8 mouse cellular contexts compared by ENCODE assay signal in the genomic region with DNA sequence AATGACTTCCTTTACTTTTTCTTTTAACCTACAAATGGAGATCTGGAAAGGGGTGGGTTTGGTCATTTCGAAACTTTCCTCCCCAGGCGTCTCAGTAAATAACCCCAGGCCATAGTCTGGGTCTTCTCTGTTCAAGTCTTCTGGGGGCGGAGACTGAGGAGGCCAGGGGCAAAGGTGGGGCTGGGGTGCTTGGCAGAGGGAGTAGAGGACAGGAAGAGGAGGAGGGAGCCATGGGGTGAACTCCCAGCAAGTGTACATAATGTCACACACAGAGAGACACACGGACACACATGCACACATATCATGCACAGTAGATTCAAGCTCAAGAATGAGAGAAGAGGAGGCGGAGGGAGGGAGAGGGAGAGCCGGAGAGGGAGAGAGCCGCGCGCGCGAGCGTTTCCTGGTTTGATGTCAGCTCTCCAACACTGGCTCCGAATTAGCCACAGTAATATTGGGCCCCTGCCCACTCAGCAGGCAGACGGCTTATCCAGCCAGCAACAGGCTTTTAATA.
A peak's percentile ranks its signal among the peaks of the same experiment; 100 is the strongest.
DNase-seq lines count a peak whose midpoint lies in the region; ATAC-seq and TF ChIP-seq lines count a peak whose summit lies in the region.

No protein-coding gene starts in this region.

- TF ChIP-seq CTCF in heart, adult 2 months (IDR thresholded peaks at IDR 0.05), result no peak
- TF ChIP-seq CTCF in stomach, postnatal 0 days (IDR thresholded peaks at IDR 0.05; ENCODE audit: low read depth), result no peak

- H3K4me2 ChIP-seq in intestine, embryonic 16.5 days (ENCODE audit: low read depth, low read length), result peak overlapping the region; percentile 40
- H3K4me2 ChIP-seq in limb, embryonic 13.5 days (replicated peaks), result peak overlapping the region; percentile 61
- H3K4me2 ChIP-seq in midbrain, embryonic 14.5 days (ENCODE audit: low read length), result peak overlapping the region; percentile 45
- peak overlapping the region; percentile 50 for H3K4me2 ChIP-seq in stomach, postnatal 0 days (replicated peaks; ENCODE audit: low read depth)

- H3K4me3 ChIP-seq in heart, adult 2 months, result no peak overlapping the region
- H3K4me3 ChIP-seq in intestine, embryonic 16.5 days (ENCODE audit: low read length), result peak overlapping the region; percentile 22
- H3K4me3 ChIP-seq in limb, embryonic 13.5 days, result peak overlapping the region; percentile 25
- peak overlapping the region; percentile 13; the same call in 1 of the 2 replicates for H3K4me3 ChIP-seq in midbrain, embryonic 14.5 days (replicated peaks; ENCODE audit: low read depth, low read length)
- H3K4me3 ChIP-seq in stomach, postnatal 0 days (ENCODE audit: low read depth, low read length), result no peak overlapping the region

- 0 out of 2 replicates have a peak, but pooled peaks have one; percentile 9 for TF ChIP-seq EP300 in heart, adult 2 months (IDR thresholded peaks at IDR 0.05; ENCODE audit: insufficient read depth, low read depth, low read length)
- TF ChIP-seq EP300 in stomach, postnatal 0 days (optimal IDR thresholded peaks at IDR 0.05), result no peak

- intact Hi-C loops in heart, adult 2 months (cut with DNase I), result loop anchor here (2.0 to 5.0 kb wide), 4 partner anchors 65 to 185 kb away; partner anchors contain the start of gene Bcl2l11

- H3K4me1 ChIP-seq in heart, adult 2 months (ENCODE audit: control insufficient read depth, insufficient read depth, low read length), result peaks cover 15% of the 10 kb centered on the region
- peaks cover 22% of the 10 kb centered on the region for H3K4me1 ChIP-seq in intestine, embryonic 16.5 days (ENCODE audit: control insufficient read depth, insufficient read depth, low read length)
- peaks cover 33% of the 10 kb centered on the region for H3K4me1 ChIP-seq in limb, embryonic 13.5 days
- H3K4me1 ChIP-seq in midbrain, embryonic 14.5 days (ENCODE audit: control insufficient read depth, insufficient read depth, low read length), result 0 out of 2 replicates have a peak, but pooled peaks cover 4% of the 10 kb centered on the region
- H3K4me1 ChIP-seq in stomach, postnatal 0 days (replicated peaks; ENCODE audit: control insufficient read depth, insufficient read depth), result 0 out of 2 replicates have a peak, but pooled peaks cover 6% of the 10 kb centered on the region

- peaks cover 2% of the 10 kb centered on the region; the same call in 1 of the 2 replicates for H3K36me3 ChIP-seq in heart, adult 2 months (ENCODE audit: control insufficient read depth, insufficient read depth, low read length)
- no peaks in the 10 kb centered on the region for H3K36me3 ChIP-seq in intestine, embryonic 16.5 days (ENCODE audit: control insufficient read depth, insufficient read depth, low read length)
- no peaks in the 10 kb centered on the region for H3K36me3 ChIP-seq in limb, embryonic 13.5 days
- H3K36me3 ChIP-seq in midbrain, embryonic 14.5 days (ENCODE audit: control insufficient read depth, insufficient read depth, low read length), result no peaks in the 10 kb centered on the region
- no peaks in the 10 kb centered on the region for H3K36me3 ChIP-seq in stomach, postnatal 0 days (ENCODE audit: control insufficient read depth, insufficient read depth, low read length)

- TF ChIP-seq POLR2A in heart, adult 2 months (IDR thresholded peaks at IDR 0.05; ENCODE audit: insufficient read depth, low read depth, low read length), result no peak

- no peaks in the 10 kb centered on the region for H3K27me3 ChIP-seq in heart, adult 2 months (ENCODE audit: control insufficient read depth, insufficient read depth, low read length)
- H3K27me3 ChIP-seq in intestine, embryonic 16.5 days (replicated peaks; ENCODE audit: control insufficient read depth, insufficient read depth, low read length), result no peaks in the 10 kb centered on the region
- no peaks in the 10 kb centered on the region for H3K27me3 ChIP-seq in limb, embryonic 13.5 days
- H3K27me3 ChIP-seq in midbrain, embryonic 14.5 days (ENCODE audit: control insufficient read depth, insufficient read depth, low read length), result no peaks in the 10 kb centered on the region
- no peaks in the 10 kb centered on the region for H3K27me3 ChIP-seq in stomach, postnatal 0 days (ENCODE audit: control insufficient read depth, insufficient read depth, low read length)

- 7% methylated on average over 14 of the region's 14 CpGs for WGBS in heart, adult 2 months
- 4% methylated on average over 14 of the region's 14 CpGs for WGBS in intestine, embryonic 16.5 days
- 3% methylated on average over 14 of the region's 14 CpGs for WGBS in limb, embryonic 13.5 days
- 1% methylated on average over 14 of the region's 14 CpGs for WGBS in midbrain, embryonic 14.5 days
- WGBS in stomach, postnatal 0 days, result 5% methylated on average over 14 of the region's 14 CpGs

- H3K27ac ChIP-seq in heart, adult 2 months, result peak overlapping the region; percentile 38
- H3K27ac ChIP-seq in intestine, embryonic 16.5 days (ENCODE audit: low read length), result peak overlapping the region; percentile 49
- H3K27ac ChIP-seq in limb, embryonic 13.5 days, result no peak overlapping the region
- H3K27ac ChIP-seq in midbrain, embryonic 14.5 days (replicated peaks; ENCODE audit: low read depth, low read length), result no peak overlapping the region
- H3K27ac ChIP-seq in stomach, postnatal 0 days (replicated peaks), result 0 out of 2 replicates have a peak overlapping the region, but pooled peaks have one; percentile 1

- peak; percentile 87 for ATAC-seq in intestine, embryonic 16.5 days
- ATAC-seq in limb, embryonic 13.5 days (ENCODE audit: low FRiP score, low read depth), result peak; percentile 60; the same call in 1 of the 2 replicates
- ATAC-seq in midbrain, embryonic 14.5 days (ENCODE audit: low FRiP score, low TSS enrichment), result peak; percentile 43; the same call in 1 of the 2 replicates
- peak; percentile 63 for ATAC-seq in stomach, postnatal 0 days (ENCODE audit: low FRiP score, low TSS enrichment)

- peak overlapping the region; percentile 30 for H3K9ac ChIP-seq in heart, adult 2 months (ENCODE audit: low read depth, low read length)
- peak overlapping the region; percentile 50 for H3K9ac ChIP-seq in intestine, embryonic 16.5 days (ENCODE audit: low read depth, low read length)
- peak overlapping the region; percentile 35; the same call in 1 of the 2 replicates for H3K9ac ChIP-seq in limb, embryonic 13.5 days
- no peak overlapping the region for H3K9ac ChIP-seq in midbrain, embryonic 14.5 days (replicated peaks; ENCODE audit: low read length)
- H3K9ac ChIP-seq in stomach, postnatal 0 days (ENCODE audit: low read length), result no peak overlapping the region

- peak; percentile 54 for DNase-seq in layer of hippocampus, adult 11-12 months (ENCODE audit: low spot score)
- no peak for DNase-seq in layer of hippocampus, adult 9-10 months (ENCODE audit: low spot score)
- DNase-seq in embryo, embryonic 11 days, result peak; percentile 71
- DNase-seq in heart, adult 2 months, result peak; percentile 77 to 87
- DNase-seq in midbrain, embryonic 14.5 days, result peak; percentile 76
- peak; percentile 72 for DNase-seq in stomach, postnatal 0 days (ENCODE audit: low spot score)

- no peaks in the 10 kb centered on the region for H3K79me2 ChIP-seq in heart, adult 2 months (replicated peaks; ENCODE audit: control insufficient read depth, insufficient read depth, low read length)

- H3K9me3 ChIP-seq in intestine, embryonic 16.5 days (ENCODE audit: control insufficient read depth, low read length), result no peaks in the 10 kb centered on the region
- H3K9me3 ChIP-seq in limb, embryonic 13.5 days, result no peaks in the 10 kb centered on the region
- no peaks in the 10 kb centered on the region for H3K9me3 ChIP-seq in midbrain, embryonic 14.5 days (ENCODE audit: control insufficient read depth, low read length)
- no peaks in the 10 kb centered on the region for H3K9me3 ChIP-seq in stomach, postnatal 0 days (ENCODE audit: control insufficient read depth, low read length)

Comparison
In these comparisons a context has a peak if more than half of its experiments do, and no peak if none do; other contexts are left out.
1. H3K27ac ChIP-seq: peak in heart, adult 2 months (single experiment), intestine, embryonic 16.5 days (single experiment) and stomach, postnatal 0 days (single experiment); none in limb, embryonic 13.5 days (single experiment) and midbrain, embryonic 14.5 days (single experiment).
2. H3K4me3 ChIP-seq: peak in intestine, embryonic 16.5 days (single experiment), limb, embryonic 13.5 days (single experiment) and midbrain, embryonic 14.5 days (single experiment); none in heart, adult 2 months (single experiment) and stomach, postnatal 0 days (single experiment).
3. H3K9ac ChIP-seq: peak in heart, adult 2 months (single experiment), intestine, embryonic 16.5 days (single experiment) and limb, embryonic 13.5 days (single experiment); none in midbrain, embryonic 14.5 days (single experiment) and stomach, postnatal 0 days (single experiment).
4. Peak in every context shown above with its lines, with median percentiles within 50 percentile points of each other: ATAC-seq and H3K4me2 ChIP-seq.